Mouse (Mus musculus) colon, adult 2 months (tissue): ENCODE measurements around the gene Vps52. TPM values are rescaled to one million over a fixed set of nuclear protein-coding genes. Genes with fewer than 3 reads are reported as not detected.

ENCODE experiments used
- polyA plus RNA-seq: library from polyadenylated mRNA; depleted of rRNA; stranded (reverse); fragments of >200 nt; gene quantifications from 2 replicates; pipeline ENCODE4 v1.2.3, GENCODE M21; 2012; rRNA removed

Gene Vps52
- polyA plus RNA-seq, result 54.1 and 71.0 TPM in 2 replicates

DNA sequence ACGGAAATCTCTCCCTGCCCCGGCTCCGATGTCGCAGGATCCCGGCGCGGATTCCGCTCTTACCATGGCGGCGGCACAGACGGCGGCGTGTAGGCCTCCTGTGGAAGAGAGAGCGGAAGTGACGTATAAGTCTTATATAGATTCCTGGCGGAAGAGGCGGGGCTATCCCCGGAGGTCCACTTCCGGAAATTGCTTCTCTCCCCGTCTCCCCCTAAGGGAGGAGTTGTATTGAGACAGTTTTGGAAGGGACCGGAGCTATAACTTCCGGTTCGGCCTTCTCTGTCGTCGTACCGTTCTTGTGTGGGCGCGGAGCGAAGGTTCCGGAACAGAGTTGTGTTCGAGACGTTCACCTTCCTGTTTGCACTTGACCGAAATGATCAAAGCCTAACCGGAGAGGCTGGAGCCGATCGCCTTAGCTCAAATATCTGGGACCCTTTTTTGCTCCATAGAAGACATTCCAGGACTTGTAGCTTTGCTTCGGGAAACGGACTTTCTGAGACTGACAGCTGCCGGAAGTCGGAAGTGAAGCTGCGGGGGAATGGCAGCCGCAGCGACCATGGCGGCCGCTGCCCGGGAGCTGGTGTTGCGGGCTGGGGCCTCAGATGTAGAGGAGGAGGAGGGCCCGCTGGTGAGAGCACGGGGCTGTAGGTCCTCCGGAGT, at the start of gene Vps52, which contains the start of gene Rps18:
Gene Vps52, plus strand, starts transcription at position 258 of the 660 bp plus-strand sequence.
Gene Rps18, minus strand, starts transcription at position 447 of the 660 bp plus-strand sequence.

DNA sequence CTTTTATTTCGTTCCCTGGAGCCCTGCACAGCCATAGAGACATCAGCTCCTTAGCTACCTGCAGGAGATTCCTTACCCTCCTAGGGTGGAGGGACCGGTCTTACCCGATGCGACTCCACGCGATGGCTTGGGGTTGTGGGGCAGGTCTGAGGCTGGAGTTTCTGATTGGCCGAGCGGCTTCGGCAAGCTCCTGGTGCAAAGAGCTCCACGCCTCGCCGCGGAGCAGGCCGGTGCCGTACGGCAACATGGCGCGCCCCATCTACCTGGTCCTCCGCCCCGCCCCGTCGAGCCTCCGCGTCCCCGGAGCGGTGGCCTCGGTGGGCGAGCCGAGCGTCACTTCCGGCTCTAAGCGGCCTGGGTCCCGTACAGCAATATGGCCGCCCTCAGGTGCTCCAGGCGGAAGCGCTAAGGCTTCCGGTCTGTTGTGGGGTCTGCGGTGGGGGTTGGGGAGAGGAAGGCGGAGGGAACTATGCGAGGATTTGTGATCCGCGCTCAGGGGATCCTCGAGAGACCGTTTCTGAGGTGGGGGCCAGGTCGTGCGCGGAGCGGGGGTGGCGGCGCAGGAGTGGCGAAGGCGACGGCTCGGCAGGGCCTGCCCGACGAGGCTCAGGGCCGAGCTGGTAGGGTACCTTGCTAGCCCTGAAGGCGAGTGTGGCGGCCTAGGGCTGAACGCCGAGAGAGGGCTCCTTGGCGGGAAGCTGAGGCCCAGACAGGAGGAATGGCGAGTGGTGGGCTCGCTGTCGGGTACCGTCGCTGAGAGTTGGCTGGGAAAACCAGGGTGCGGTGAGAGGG, 46.3 kb upstream of the Vps52 start, which contains the start of gene Daxx:
Gene Daxx, plus strand, starts transcription at position 338 of the 792 bp plus-strand sequence.

DNA sequence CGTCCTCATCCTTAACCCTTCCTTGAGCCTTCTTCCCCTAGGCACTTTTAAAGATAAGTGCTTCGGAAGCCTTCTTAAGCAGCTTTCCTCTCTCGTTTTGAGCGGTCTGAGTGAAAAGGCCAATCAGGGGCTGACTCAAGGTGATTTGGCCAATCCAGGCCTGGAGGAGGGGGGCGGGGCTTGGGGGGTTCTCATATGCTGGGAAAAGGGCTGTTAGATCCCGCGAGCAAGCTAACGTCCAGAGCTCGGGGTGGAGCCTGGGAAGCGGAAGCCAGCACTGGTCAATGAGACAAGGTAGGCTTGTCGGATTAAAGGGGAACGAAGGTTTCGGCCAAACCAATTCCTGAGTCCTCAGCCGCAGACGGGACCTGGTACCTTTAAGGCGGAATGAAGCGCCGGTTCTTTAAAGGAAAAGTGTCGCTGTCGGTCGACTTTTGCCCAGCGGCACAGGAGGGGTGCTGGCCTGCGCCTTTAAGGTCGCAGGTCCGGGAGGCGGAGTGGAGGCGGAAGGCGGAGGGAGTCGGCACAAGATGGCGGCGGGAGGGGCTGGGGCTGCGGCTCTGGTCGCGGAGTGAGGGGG, 39.9 kb upstream of the Vps52 start, which contains the start of the genes Tapbp and Zbtb22:
Gene Tapbp, plus strand, starts transcription at position 229 of the 580 bp plus-strand sequence.
Gene Zbtb22, plus strand, starts transcription at position 234 of the 580 bp plus-strand sequence.

DNA sequence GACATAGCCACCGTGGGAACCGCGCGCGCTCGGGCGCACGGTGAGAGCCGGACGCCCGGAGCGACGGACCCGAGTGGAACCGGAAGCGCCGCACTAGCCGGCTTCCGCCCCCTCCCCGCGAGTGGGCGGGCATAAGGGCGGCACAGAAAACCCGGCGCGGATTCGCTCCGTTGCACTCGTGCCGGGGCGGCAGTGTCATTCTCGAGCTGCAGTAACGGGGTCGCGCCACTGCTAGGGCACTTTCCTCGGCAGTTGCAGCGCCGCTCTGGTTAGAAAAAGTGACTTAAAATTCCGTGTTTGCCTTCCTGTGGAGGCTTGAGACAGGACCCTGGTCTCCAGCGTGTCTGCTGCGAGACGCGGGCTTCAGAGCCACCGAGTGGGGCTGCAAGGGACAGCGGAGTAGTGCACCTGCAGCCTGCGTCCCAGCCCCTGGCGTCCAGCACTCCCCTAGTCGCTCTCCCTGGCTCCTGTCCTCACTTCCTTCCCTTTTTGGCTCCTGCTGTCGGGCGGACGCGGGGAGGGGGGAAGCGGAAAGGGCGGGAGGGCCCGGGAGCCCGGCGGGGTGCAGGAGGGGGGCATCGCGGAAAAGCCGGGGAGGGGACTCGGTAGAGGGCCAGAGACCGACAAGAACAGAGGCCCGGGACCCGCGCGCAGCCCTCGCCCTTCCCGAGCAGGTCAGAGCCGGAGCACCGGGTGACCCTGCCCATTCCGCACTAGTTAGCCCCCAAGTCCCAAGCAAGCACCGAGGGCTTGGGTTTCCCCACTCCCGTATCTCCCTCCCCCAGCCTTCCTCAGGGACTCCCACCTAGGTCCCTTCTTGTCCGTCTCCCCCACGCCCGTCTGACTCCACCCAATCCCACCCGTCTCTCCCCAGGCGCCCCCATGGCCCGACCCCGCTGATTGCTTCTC, 26.0 kb upstream of the Vps52 start, which contains the start of gene Rgl2:
Gene Rgl2, plus strand, starts transcription at position 173 of the 909 bp plus-strand sequence.

DNA sequence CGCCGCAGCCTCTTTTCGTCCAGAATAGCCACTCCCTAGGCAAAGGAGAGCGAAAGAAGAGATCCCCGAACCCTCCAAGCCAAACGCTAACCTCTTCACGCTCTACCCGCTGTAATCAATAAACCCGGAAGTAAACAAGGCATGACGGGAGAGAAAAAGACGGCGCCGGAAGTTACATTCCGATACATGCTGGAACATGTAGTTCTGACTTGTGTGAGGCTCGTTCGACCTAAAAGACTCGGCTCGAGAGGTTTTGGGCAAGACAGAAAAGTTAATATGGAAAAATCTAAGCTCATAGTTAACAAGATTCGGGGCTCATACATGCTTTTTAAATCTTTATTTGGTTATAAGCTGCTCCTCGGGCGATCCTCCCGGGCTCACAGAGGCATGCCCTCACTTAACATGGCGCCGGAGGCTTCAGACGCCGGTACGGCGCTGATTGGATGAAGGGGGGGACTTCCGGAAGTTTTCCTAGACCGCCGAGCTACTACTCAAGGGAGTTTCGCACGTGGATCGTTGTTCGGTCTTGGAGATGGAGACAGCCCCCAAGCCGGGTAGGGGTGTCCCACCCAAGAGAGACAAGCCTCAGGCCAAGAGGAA, 15.3 kb upstream of the Vps52 start, which contains the start of the genes Pfdn6 and Wdr46:
Gene Pfdn6, minus strand, starts transcription at position 138 of the 600 bp plus-strand sequence.
Gene Wdr46, plus strand, starts transcription at position 455 of the 600 bp plus-strand sequence.

DNA sequence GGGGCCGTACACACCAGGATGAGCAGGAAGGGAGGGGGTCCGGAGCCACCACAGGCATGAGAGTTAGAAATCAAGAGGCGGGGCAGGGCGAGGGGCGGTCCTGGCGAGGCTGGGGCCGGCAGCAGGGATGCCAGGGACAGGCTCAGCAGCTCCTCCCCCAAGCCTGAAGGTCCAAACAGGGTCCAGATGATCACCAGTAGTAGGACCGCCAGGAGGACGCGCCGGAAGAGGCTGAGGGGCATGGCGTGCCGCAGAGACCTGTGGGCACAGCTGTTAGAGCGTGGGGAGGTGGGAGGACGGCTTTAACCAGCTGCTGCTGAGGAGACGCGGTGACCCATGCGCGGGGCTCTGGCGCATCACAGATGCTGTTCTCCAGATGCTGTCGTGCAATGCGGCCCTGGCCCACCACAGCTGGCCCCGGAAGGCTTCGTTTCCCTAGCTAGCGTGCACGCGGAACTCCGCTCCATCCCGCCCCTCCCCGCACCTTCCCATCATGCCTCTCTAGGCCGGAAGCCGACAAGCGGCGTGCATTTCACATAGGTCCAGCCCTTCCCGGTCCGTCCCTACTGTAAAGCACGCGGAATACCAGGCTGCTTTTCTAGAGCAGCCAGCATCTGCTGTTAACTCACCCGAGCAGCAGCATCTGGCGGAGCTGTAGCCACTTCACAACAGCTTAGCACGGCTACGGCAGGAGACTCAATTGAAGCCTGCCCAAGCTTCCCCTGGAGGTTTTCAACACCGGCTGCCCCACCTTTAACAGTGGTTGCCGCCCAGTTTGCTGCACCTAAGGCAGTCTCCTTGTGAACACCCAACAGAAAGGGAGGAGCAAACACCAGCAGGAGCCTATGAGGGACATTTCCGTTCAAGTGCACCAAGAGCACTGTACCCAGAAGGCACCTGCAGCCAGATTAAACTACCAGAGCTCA, 4.3 kb upstream of the Vps52 start, which contains the start of gene B3galt4:
Gene B3galt4, minus strand, starts transcription at position 468 of the 926 bp plus-strand sequence.

DNA sequence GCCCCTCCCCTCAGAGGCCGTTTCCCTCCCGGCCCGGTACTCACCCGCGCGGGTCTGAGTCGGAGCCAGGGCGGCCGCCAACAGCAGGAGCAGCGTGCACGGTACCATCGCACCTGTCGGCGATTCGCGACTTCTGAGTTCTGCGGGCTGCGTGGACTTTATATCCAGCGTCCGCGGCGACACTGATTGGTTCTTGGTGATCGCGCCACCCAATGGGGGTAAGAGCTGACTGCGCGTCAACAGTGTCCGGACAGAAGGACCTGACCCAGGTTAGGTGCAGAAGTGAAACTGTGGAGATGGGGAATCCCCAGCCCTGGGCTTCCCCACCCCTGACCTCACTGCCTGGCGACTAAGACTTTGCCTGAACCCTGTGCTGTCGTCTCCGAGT, 44.5 kb downstream of the Vps52 start, which contains the start of gene H2-K1:
Gene H2-K1, minus strand, starts transcription at position 198 of the 388 bp plus-strand sequence.

Other genes with a start within 250 kb of the Vps52 start
- 85.9 and 104 TPM in 2 replicates for gene March2, start 237.1 kb upstream of the Vps52 start, polyA plus RNA-seq
- gene Rab11b, start 195.3 kb upstream of the Vps52 start, polyA plus RNA-seq, result 299 and 329 TPM in 2 replicates
- gene Angptl4, start 174.0 kb upstream of the Vps52 start, polyA plus RNA-seq, result 5.4 and 9.5 TPM in 2 replicates
- gene Kank3, start 145.3 kb upstream of the Vps52 start, polyA plus RNA-seq, result 30.2 and 34.8 TPM in 2 replicates
- gene Rps28, start 131.2 kb upstream of the Vps52 start, polyA plus RNA-seq, result 815 and 940 TPM in 2 replicates
- 580 and 659 TPM in 2 replicates for gene Ndufa7, start 131.2 kb upstream of the Vps52 start, polyA plus RNA-seq
- 61.8 and 108 TPM in 2 replicates for gene Cd320, start 112.7 kb upstream of the Vps52 start, polyA plus RNA-seq
- not detected in 2 replicates for gene Gm7029, start 82.0 kb upstream of the Vps52 start, polyA plus RNA-seq
- gene Kifc1, start 65.2 kb upstream of the Vps52 start, polyA plus RNA-seq, result 12.1 and 12.9 TPM in 2 replicates
- gene Platr17, start 50.7 kb upstream of the Vps52 start, polyA plus RNA-seq, result not detected in 2 replicates
- 32.6 and 36.6 TPM in 2 replicates for gene Daxx, start 46.4 kb upstream of the Vps52 start, polyA plus RNA-seq
- 244 and 249 TPM in 2 replicates for gene Tapbp, start 39.9 kb upstream of the Vps52 start, polyA plus RNA-seq
- gene Zbtb22, start 39.9 kb upstream of the Vps52 start, polyA plus RNA-seq, result 97.9 and 111 TPM in 2 replicates
- gene Rgl2, start 26.3 kb upstream of the Vps52 start, polyA plus RNA-seq, result 131 and 156 TPM in 2 replicates
- gene Pfdn6, start 15.5 kb upstream of the Vps52 start, polyA plus RNA-seq, result 18.8 and 21.1 TPM in 2 replicates
- gene Wdr46, start 15.2 kb upstream of the Vps52 start, polyA plus RNA-seq, result 15.9 and 18.7 TPM in 2 replicates
- 24.6 and 27.7 TPM in 2 replicates for gene B3galt4, start 4.3 kb upstream of the Vps52 start, polyA plus RNA-seq
- 366 and 518 TPM in 2 replicates for gene Rps18, start 189 bp downstream of the Vps52 start, polyA plus RNA-seq
- 2,709 and 3,111 TPM in 2 replicates for gene H2-K1, start 44.5 kb downstream of the Vps52 start, polyA plus RNA-seq
- 80.0 and 97.6 TPM in 2 replicates for gene Ring1, start 68.9 kb downstream of the Vps52 start, polyA plus RNA-seq
- 114 and 160 TPM in 2 replicates for gene H2-Ke6, start 72.2 kb downstream of the Vps52 start, polyA plus RNA-seq
- gene Slc39a7, start 75.9 kb downstream of the Vps52 start, polyA plus RNA-seq, result 206 and 248 TPM in 2 replicates
- gene Rxrb, start 76.0 kb downstream of the Vps52 start, polyA plus RNA-seq, result 83.2 and 89.6 TPM in 2 replicates
- 1.3 and 1.8 TPM in 2 replicates for gene Col11a2, start 83.6 kb downstream of the Vps52 start, polyA plus RNA-seq
- 8.8 and 10.4 TPM in 2 replicates for gene H2-Oa, start 136.5 kb downstream of the Vps52 start, polyA plus RNA-seq
- 33.6 and 41.0 TPM in 2 replicates for gene H2-DMa, start 163.7 kb downstream of the Vps52 start, polyA plus RNA-seq
- 82.1 and 90.7 TPM in 2 replicates for gene Brd2, start 166.8 kb downstream of the Vps52 start, polyA plus RNA-seq
- gene H2-DMb2, start 187.5 kb downstream of the Vps52 start, polyA plus RNA-seq, result 18.1 and 19.6 TPM in 2 replicates
- gene H2-DMb1, start 197.3 kb downstream of the Vps52 start, polyA plus RNA-seq, result 38.9 and 63.4 TPM in 2 replicates
- 27.1 and 29.4 TPM in 2 replicates for gene Tap1, start 231.7 kb downstream of the Vps52 start, polyA plus RNA-seq
- gene Psmb9, start 232.0 kb downstream of the Vps52 start, polyA plus RNA-seq, result 46.3 and 67.5 TPM in 2 replicates
- gene Psmb8, start 241.9 kb downstream of the Vps52 start, polyA plus RNA-seq, result 54.9 and 80.3 TPM in 2 replicates
- 37.1 and 41.0 TPM in 2 replicates for gene Tap2, start 247.7 kb downstream of the Vps52 start, polyA plus RNA-seq